Mouse (Mus musculus): ENCODE results near the gene Ednra. TPM values are rescaled to one million over a fixed set of nuclear protein-coding genes. Genes with fewer than 3 reads are reported as not detected.

Gene Ednra
- polyA plus RNA-seq (2012; rRNA removed) = 3.7 and 4.1 TPM in 2 replicates

GRCm38 (mm10) chr8:77724046-77724930, at the start of gene Ednra:
TSS of gene Ednra (minus strand) at chr8:77724464.
- 3% methylated on average over 27 of the region's 27 CpGs for WGBS
- TF ChIP-seq CTCF (conservative IDR thresholded peaks at IDR 0.05; ENCODE audit: insufficient read depth, insufficient read length, low read depth, low read length) = no peak
- TF ChIP-seq POLR2A (IDR thresholded peaks at IDR 0.05; ENCODE audit: low read depth, low read length) = no peak
- H3K27ac ChIP-seq (ENCODE audit: insufficient read depth, low read depth, low read length) = peak within 1 kb of the TSS; percentile 55
- no peaks in the 10 kb centered on the region for H3K36me3 ChIP-seq (ENCODE audit: control insufficient read depth, insufficient read depth, low read length)
- H3K4me3 ChIP-seq (ENCODE audit: insufficient read depth, low read depth, low read length) = peak within 1 kb of the TSS; percentile 45
- no peaks in the 10 kb centered on the region for H3K4me1 ChIP-seq (ENCODE audit: control insufficient read depth, insufficient read depth, low read length)
- no peaks in the 10 kb centered on the region; the same call in 1 of the 2 replicates for H3K27me3 ChIP-seq (replicated peaks; ENCODE audit: control insufficient read depth, insufficient read depth, low read length)
- DNase-seq = peak; percentile 38

DNA sequence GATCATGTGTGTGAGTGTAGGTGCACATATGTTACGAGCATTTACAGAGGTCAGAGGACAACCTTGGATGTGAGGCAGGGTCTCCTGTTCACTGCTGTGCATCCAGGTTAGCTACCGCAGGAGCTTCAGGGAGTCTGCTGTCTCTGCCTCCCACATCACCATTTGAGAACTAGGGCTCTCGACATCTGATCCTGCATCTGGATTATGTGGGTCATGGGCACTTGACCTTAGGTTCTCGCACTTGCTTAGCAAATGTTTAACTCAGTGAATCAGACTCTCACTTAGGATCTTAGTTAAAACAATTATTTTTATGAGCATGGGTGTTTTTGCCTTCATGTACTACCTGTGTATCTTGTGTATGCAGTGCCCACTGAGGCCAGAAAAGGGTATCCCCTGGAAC, 49.6 kb upstream of the Ednra start:
- TF ChIP-seq CTCF (conservative IDR thresholded peaks at IDR 0.05; ENCODE audit: insufficient read depth, insufficient read length, low read depth, low read length) (no peak), POLR2A (IDR thresholded peaks at IDR 0.05; ENCODE audit: low read depth, low read length) (no peak)
- DNase-seq = peak; percentile 65
- WGBS = 48% methylated on average over 4 of the region's 4 CpGs
- Histone ChIP-seq H3K4me3 (ENCODE audit: insufficient read depth, low read depth, low read length) (no peak overlapping the region), H3K4me1 (ENCODE audit: control insufficient read depth, insufficient read depth, low read length) (peaks cover 7% of the 10 kb centered on the region; the same call in 1 of the 2 replicates), H3K27me3 (replicated peaks; ENCODE audit: control insufficient read depth, insufficient read depth, low read length) (no peaks in the 10 kb centered on the region), H3K36me3 (ENCODE audit: control insufficient read depth, insufficient read depth, low read length) (no peaks in the 10 kb centered on the region), H3K27ac (ENCODE audit: insufficient read depth, low read depth, low read length) (no peak overlapping the region)

- 79% methylated on average over 5 of the region's 5 CpGs for WGBS
- peaks cover 7% of the 10 kb centered on the region; the same call in 1 of the 2 replicates for H3K4me1 ChIP-seq (ENCODE audit: control insufficient read depth, insufficient read depth, low read length)
- no peaks in the 10 kb centered on the region for H3K27me3 ChIP-seq (replicated peaks; ENCODE audit: control insufficient read depth, insufficient read depth, low read length)
- DNase-seq = no peak
- H3K27ac ChIP-seq (ENCODE audit: insufficient read depth, low read depth, low read length) = no peak overlapping the region
- H3K36me3 ChIP-seq (ENCODE audit: control insufficient read depth, insufficient read depth, low read length) = no peaks in the 10 kb centered on the region
- H3K4me3 ChIP-seq (ENCODE audit: insufficient read depth, low read depth, low read length) = no peak overlapping the region
- TF ChIP-seq POLR2A (IDR thresholded peaks at IDR 0.05; ENCODE audit: low read depth, low read length) (no peak), CTCF (conservative IDR thresholded peaks at IDR 0.05; ENCODE audit: insufficient read depth, insufficient read length, low read depth, low read length) (0 out of 2 replicates have a peak, but pooled peaks have one; percentile 22)
Observed at GRCm38 (mm10) chr8:77773256-77773655, 49.0 kb upstream of the Ednra start.

DNA sequence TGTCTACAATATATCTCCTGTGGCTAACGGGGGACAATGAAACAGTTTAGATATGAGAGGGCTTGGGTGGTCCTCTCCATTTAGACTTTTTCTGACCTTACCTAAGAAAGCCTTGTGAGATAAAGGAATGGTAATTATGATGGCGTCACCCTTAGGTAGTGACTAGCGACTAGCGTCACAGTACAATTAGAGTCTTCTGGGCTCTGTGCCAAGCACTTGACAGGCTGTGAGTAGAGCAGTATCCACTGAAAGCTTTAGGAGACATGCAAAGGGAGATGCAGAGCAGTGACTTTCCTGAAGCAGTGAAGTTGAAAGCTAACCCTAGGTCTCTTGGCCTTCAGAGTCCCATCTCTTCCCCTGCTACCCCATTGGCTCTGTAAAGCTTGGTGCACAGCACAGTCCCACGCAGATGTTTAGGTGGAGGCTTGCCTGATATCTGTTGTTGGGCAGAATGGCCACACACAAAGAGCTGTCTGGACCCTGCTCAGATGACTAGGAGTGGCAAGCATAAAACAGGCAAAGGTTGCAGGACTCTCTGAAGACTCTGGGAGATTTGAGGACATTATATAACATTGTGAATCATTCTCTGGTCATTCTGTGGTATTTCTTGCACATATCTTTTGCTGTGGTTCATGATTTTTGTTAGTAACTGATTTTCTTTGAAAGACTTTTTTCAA, 48.1 kb upstream of the Ednra start:
- H3K36me3 ChIP-seq (ENCODE audit: control insufficient read depth, insufficient read depth, low read length) = no peaks in the 10 kb centered on the region
- H3K4me1 ChIP-seq (ENCODE audit: control insufficient read depth, insufficient read depth, low read length) = peaks cover 7% of the 10 kb centered on the region; the same call in 1 of the 2 replicates
- TF ChIP-seq POLR2A (IDR thresholded peaks at IDR 0.05; ENCODE audit: low read depth, low read length) (no peak), CTCF (conservative IDR thresholded peaks at IDR 0.05; ENCODE audit: insufficient read depth, insufficient read length, low read depth, low read length) (no peak)
- H3K27ac ChIP-seq (ENCODE audit: insufficient read depth, low read depth, low read length) = no peak overlapping the region
- H3K4me3 ChIP-seq (ENCODE audit: insufficient read depth, low read depth, low read length) = no peak overlapping the region
- WGBS = 61% methylated on average over 5 of the region's 5 CpGs
- H3K27me3 ChIP-seq (replicated peaks; ENCODE audit: control insufficient read depth, insufficient read depth, low read length) = no peaks in the 10 kb centered on the region
- peak; percentile 23 for DNase-seq

DNA sequence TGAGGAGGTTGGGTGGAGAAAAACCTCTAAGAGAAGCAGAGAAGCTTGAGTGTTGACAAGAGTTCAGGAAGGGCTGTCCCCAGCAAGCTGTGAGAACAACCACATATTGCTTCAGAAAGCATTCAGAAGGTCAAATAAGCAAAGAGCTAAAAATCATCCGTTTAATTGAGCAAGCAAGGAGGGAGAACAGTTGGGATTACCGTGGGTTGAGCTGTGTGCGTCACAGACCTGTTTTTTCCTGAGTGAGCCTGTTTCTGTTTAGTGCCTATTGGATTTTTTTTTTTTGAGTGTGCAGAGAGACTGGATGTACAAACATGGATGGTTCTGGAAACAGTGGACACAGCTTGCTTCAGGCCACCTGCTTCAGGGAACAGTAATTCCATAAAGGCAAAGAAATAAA, 46.7 kb upstream of the Ednra start:
- no peak overlapping the region for H3K4me3 ChIP-seq (ENCODE audit: insufficient read depth, low read depth, low read length)
- H3K27ac ChIP-seq (ENCODE audit: insufficient read depth, low read depth, low read length) = no peak overlapping the region
- 62% methylated on average over 3 of the region's 3 CpGs for WGBS
- no peaks in the 10 kb centered on the region for H3K27me3 ChIP-seq (replicated peaks; ENCODE audit: control insufficient read depth, insufficient read depth, low read length)
- no peak for DNase-seq
- H3K4me1 ChIP-seq (ENCODE audit: control insufficient read depth, insufficient read depth, low read length) = peaks cover 7% of the 10 kb centered on the region; the same call in 1 of the 2 replicates
- TF ChIP-seq CTCF (conservative IDR thresholded peaks at IDR 0.05; ENCODE audit: insufficient read depth, insufficient read length, low read depth, low read length) (no peak), POLR2A (IDR thresholded peaks at IDR 0.05; ENCODE audit: low read depth, low read length) (no peak)
- H3K36me3 ChIP-seq (ENCODE audit: control insufficient read depth, insufficient read depth, low read length) = no peaks in the 10 kb centered on the region

DNA sequence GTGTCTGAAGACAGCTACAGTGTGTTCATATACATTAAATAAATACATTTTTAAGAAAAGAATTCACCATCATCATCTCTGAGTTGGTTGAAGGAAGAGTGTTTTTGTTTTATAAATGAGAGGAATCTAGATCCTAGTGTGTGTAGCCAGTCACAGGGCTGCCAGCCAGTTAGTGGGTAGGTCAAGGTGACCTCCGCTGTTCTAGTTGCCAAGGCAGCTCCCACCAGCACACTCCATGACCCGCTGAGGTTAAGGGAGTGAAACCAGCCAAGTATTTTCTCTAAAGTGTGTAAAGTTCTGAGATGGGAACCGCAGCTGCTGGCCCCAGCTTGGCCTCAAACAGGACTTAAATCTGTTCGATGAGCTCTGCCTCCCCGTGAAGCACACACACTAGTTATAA, 44.7 kb upstream of the Ednra start:
- DNase-seq = peak; percentile 17
- WGBS = 53% methylated on average over 5 of the region's 5 CpGs
- Histone ChIP-seq H3K36me3 (ENCODE audit: control insufficient read depth, insufficient read depth, low read length) (no peaks in the 10 kb centered on the region), H3K27ac (ENCODE audit: insufficient read depth, low read depth, low read length) (no peak overlapping the region), H3K4me1 (ENCODE audit: control insufficient read depth, insufficient read depth, low read length) (peaks cover 6% of the 10 kb centered on the region; the same call in 1 of the 2 replicates), H3K4me3 (ENCODE audit: insufficient read depth, low read depth, low read length) (no peak overlapping the region), H3K27me3 (replicated peaks; ENCODE audit: control insufficient read depth, insufficient read depth, low read length) (no peaks in the 10 kb centered on the region)
- TF ChIP-seq CTCF (conservative IDR thresholded peaks at IDR 0.05; ENCODE audit: insufficient read depth, insufficient read length, low read depth, low read length) (no peak), POLR2A (IDR thresholded peaks at IDR 0.05; ENCODE audit: low read depth, low read length) (no peak)

DNA sequence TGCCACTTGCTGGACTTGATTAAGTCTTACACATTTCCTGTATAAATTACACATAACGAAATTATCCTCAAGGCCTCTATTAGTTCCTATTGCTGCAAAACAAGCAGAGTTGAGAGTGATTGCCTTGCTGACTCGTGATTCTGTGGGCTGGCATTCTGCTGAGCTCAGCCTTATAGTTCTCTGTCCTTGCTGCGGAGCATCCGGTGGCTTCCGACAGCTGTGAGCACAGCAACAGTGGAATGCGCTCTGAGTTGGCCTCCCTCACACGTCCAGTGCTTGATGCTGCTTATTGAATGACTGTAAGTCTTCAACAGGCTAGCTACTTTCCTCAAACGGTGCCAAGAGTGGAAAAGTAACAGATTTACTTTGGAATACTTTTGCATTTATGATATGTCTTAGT, 40.0 kb upstream of the Ednra start:
- H3K4me1 ChIP-seq (ENCODE audit: control insufficient read depth, insufficient read depth, low read length) = no peaks in the 10 kb centered on the region
- no peaks in the 10 kb centered on the region for H3K27me3 ChIP-seq (replicated peaks; ENCODE audit: control insufficient read depth, insufficient read depth, low read length)
- TF ChIP-seq POLR2A (IDR thresholded peaks at IDR 0.05; ENCODE audit: low read depth, low read length) (no peak), CTCF (conservative IDR thresholded peaks at IDR 0.05; ENCODE audit: insufficient read depth, insufficient read length, low read depth, low read length) (no peak)
- H3K36me3 ChIP-seq (ENCODE audit: control insufficient read depth, insufficient read depth, low read length) = peaks cover 2% of the 10 kb centered on the region; the same call in 1 of the 2 replicates
- H3K4me3 ChIP-seq (ENCODE audit: insufficient read depth, low read depth, low read length) = no peak overlapping the region
- WGBS = 38% methylated on average over 8 of the region's 8 CpGs
- peak; percentile 30 for DNase-seq
- H3K27ac ChIP-seq (ENCODE audit: insufficient read depth, low read depth, low read length) = no peak overlapping the region

Measured in kidney, adult 2 months (tissue).